Mouse (Mus musculus) liver, embryonic 12.5 days (tissue): Measurements from ENCODE around the gene Srprb. TPM values are rescaled to one million over a fixed set of nuclear protein-coding genes. Genes with fewer than 3 reads are reported as not detected.

ENCODE experiments used
- ATAC-seq: fragments of 200-750 bp; cut with Nextera tagmentation; 2 replicates; pipeline ENCODE4 v1.8.0; 2017; ENCODE audit warnings: moderate number of reproducible peaks, mild to moderate bottlenecking, moderate library complexity
- H3K27ac ChIP-seq: fragments of 300-500 bp; sonication (generic); 2 replicates; pipeline ENCODE4 v1.5.1; 2016; ENCODE audit warnings: mild to moderate bottlenecking
- H3K27me3 ChIP-seq: fragments of 300-500 bp; sonication (generic); replicated peaks from 2 replicates; pipeline ENCODE4 v1.6.1; 2016; ENCODE audit warnings: mild to moderate bottlenecking, moderate library complexity
- H3K36me3 ChIP-seq: fragments of 300-500 bp; sonication (generic); 2 replicates; pipeline ENCODE4 v1.6.1; 2016; ENCODE audit warnings: mild to moderate bottlenecking, moderate library complexity
- H3K4me1 ChIP-seq: fragments of 300-500 bp; sonication (generic); 2 replicates; pipeline ENCODE4 v1.6.1; 2016
- H3K4me2 ChIP-seq: fragments of 300-500 bp; sonication (generic); 2 replicates; pipeline ENCODE4 v1.6.1; 2016; ENCODE audit warnings: mild to moderate bottlenecking, moderate library complexity
- H3K4me3 ChIP-seq: fragments of 300-500 bp; sonication (generic); 2 replicates; pipeline ENCODE4 v1.5.1; 2016; ENCODE audit warnings: mild to moderate bottlenecking, moderate library complexity
- H3K9ac ChIP-seq: fragments of 300-500 bp; sonication (generic); 2 replicates; pipeline ENCODE4 v1.6.1; 2016; ENCODE audit warnings: mild to moderate bottlenecking, moderate library complexity
- H3K9me3 ChIP-seq: fragments of 300-500 bp; sonication (generic); replicated peaks from 2 replicates; pipeline ENCODE4 v1.6.1; 2016; ENCODE audit warnings: mild to moderate bottlenecking, moderate library complexity
- WGBS: fragments of 180-500 bp; shearing (Covaris S2); methylation state at CpG from one replicate; pipeline ENCODE4 v1.1.7; 2016; ENCODE audit not compliant: insufficient replicate concordance; 5-methylcytosine and 5-hydroxymethylcytosine counted together
- polyA plus RNA-seq: library from polyadenylated mRNA; unstranded; fragments of >200 nt; fragmentation: Nextera tagmentation; extraction: Ambion mirVana; gene quantifications from 2 replicates; pipeline ENCODE4 v1.2.1, GENCODE M21; 2016

Gene Srprb
- 30.3 and 31.5 TPM in 2 replicates for polyA plus RNA-seq

DNA sequence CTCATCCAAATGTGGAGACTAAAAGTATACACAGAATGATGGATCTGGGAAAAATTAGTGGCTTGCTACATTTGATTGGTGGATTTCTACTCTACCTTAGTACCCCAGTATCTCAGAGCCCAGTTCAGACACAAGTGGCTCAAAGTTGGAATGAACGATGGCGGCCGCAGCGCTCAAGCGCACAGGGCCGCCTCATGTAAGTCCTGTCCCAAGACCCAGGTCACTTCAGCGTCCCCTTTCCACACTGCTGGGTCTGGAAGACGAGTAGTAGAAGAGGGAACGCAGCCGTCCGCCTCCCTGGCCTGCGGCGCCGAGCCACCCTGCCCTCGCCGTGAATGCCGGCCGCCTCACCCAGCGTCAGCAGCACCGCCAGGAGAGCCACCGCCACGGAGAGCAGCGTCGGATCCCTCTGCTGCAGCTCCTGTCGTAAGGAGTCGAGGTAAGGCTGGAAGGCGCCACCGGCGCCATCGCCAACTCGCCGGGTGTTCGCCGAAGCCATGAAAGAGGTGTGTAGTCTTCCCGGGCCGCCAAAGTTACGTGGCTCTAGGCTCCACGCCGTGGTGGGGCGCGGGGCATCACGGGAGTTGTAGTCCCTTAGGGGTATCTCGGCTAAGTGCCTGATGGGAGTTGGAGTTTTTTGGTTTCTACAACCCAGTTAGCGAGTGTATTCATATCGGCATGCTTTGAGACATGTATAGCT, at the start of gene Srprb:
TSS of gene Srprb (minus strand) at position 577 of the 700 bp plus-strand sequence.
- H3K4me1 ChIP-seq, result peaks cover 28% of the 10 kb centered on the region
- no peaks in the 10 kb centered on the region for H3K9me3 ChIP-seq
- peak within 1 kb of the TSS; percentile 73 for H3K4me2 ChIP-seq
- no peaks in the 10 kb centered on the region for H3K27me3 ChIP-seq
- WGBS, result 0% methylated on average over 45 of the region's 45 CpGs
- H3K27ac ChIP-seq, result peak within 1 kb of the TSS; percentile 78
- peak within 1 kb of the TSS; percentile 96 for H3K4me3 ChIP-seq
- H3K9ac ChIP-seq, result peak within 1 kb of the TSS; percentile 93
- peak; percentile 97 for ATAC-seq
- H3K36me3 ChIP-seq, result peaks cover 31% of the 10 kb centered on the region

DNA sequence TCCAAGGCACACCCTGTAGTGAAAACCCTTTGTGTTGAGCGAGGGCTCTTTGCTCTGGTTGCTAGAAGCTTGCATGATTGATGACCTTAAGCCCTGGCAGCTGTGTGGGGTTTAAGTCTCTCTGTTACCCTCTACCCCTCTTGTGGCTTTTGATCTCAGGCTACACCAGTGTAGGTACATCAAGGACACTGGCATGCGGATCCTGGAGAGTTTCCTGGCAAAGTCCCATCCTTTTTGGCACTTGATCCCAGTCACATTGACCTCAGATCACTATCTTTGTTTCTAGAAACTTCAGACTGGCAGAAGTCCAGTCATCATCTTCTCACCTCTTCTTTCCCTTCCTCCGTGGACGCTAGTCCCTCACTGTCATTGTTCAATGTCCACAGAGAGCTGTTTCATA, 46.7 kb upstream of the Srprb start:
- Histone ChIP-seq H3K27ac (no peak overlapping the region), H3K4me2 (no peak overlapping the region), H3K27me3 (no peaks in the 10 kb centered on the region), H3K4me3 (no peak overlapping the region), H3K36me3 (peaks cover 28% of the 10 kb centered on the region), H3K9me3 (no peaks in the 10 kb centered on the region), H3K9ac (no peak overlapping the region), H3K4me1 (peaks cover 18% of the 10 kb centered on the region)
- no peak for ATAC-seq
- 65% methylated on average over 4 of the region's 4 CpGs for WGBS

DNA sequence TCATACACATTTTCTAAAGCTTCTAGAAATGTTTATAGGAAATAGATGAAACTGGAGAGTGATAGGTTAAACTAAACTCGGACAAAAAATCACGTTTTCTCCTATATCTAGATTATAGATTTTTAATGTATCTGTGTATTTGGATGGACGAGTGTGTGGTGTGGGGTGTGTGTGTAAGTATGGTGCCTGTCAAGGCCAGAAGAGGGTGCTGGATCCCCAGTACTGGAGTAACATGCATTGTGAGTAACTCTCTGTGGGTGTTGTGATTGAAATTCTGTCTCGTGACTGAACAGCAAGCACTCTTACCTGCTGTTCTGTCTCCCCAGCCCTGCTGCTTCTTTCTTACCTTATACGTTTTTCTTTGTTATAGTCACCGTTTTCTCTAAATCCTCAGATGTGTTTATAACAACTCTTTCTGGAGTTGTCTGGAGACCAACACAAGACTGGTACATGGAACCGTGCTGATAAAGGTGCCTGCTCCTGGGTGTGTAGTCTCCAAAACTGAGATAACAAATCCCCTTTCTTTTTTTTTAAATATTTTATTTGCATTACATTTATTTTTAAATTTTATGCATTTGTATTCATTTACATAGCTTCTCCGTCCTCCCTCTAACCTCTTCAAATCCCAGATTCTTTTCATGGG, 44.7 kb upstream of the Srprb start:
- peaks cover 16% of the 10 kb centered on the region for H3K36me3 ChIP-seq
- peak; percentile 80 for ATAC-seq
- no peaks in the 10 kb centered on the region for H3K27me3 ChIP-seq
- no peaks in the 10 kb centered on the region for H3K9me3 ChIP-seq
- no peak overlapping the region for H3K9ac ChIP-seq
- H3K27ac ChIP-seq, result no peak overlapping the region
- H3K4me3 ChIP-seq, result no peak overlapping the region
- WGBS, result 48% methylated on average over 8 of the region's 8 CpGs
- peaks cover 22% of the 10 kb centered on the region for H3K4me1 ChIP-seq
- H3K4me2 ChIP-seq, result peak overlapping the region; percentile 33

DNA sequence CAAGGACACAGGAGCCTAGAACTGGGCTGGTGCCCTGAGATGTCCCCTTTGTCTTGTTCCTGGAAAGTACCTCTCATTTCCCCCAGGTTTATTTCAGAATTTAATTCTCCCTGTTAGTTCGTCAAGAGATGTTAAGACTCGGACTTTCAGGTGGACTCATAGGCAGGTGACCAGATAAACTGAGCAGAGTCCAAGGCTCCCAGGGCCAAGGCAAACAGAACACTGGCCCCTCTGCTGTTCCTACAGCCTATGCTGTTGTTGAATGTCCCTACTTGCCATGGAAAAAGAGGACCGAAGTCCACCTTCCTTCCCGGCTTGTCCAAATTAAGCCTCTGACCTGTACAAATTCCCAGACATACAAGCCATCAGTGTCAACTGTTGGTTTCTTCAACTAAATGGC, 41.7 kb upstream of the Srprb start:
- ATAC-seq, result peak; percentile 58; the same call in 1 of the 2 replicates
- Histone ChIP-seq H3K27me3 (no peaks in the 10 kb centered on the region), H3K9me3 (no peaks in the 10 kb centered on the region), H3K4me1 (peaks cover 32% of the 10 kb centered on the region), H3K9ac (no peak overlapping the region), H3K27ac (no peak overlapping the region; the same call in 1 of the 2 replicates), H3K4me3 (no peak overlapping the region), H3K4me2 (no peak overlapping the region), H3K36me3 (no peaks in the 10 kb centered on the region)
- 64% methylated on average over 4 of the region's 4 CpGs for WGBS

DNA sequence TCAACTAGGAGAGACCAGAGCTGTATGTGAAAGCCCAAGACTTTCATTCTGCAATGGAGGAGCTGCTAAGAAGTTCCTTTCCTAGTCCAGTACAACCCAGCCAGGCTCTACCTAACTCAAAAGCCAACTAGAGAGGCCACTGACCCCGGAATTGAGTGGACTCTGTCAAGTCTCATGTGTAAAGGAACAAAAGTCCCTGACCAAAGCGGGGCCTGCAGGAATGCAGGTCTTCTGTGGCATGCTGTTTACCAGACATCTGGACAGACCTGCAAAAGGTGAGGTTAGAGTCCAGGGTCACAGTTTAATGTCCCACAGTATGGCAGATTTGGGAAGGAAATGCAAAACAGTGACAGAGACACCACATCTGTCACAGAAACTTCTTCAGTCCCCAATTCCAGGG, 39.3 kb upstream of the Srprb start:
- Histone ChIP-seq H3K27me3 (no peaks in the 10 kb centered on the region), H3K4me1 (peaks cover 17% of the 10 kb centered on the region; the same call in 1 of the 2 replicates), H3K9me3 (no peaks in the 10 kb centered on the region), H3K4me3 (no peak overlapping the region), H3K36me3 (no peaks in the 10 kb centered on the region), H3K27ac (peak overlapping the region; percentile 54), H3K4me2 (no peak overlapping the region), H3K9ac (no peak overlapping the region)
- ATAC-seq, result no peak; the same call in 1 of the 2 replicates
- 56% methylated on average over 2 of the region's 2 CpGs for WGBS

DNA sequence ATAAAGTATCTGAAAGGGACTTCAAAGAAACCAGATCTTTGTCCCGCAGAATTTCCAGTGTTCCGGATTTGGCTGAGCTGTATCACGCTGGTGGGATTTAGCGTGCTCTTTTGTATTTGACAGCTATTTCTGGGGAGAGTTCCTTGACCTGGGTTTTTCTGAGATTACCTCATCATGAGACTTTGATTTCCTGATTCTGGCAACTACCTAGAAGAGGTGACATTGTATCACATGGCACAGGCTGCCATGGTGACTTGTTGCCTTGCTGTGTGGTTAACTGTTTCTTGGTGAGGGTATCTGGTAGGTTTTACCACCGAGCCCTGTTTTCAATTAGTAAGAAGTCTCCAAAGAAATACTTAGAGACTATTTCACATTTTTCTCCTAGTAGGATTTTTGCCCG, 37.5 kb upstream of the Srprb start:
- Histone ChIP-seq H3K9me3 (no peaks in the 10 kb centered on the region), H3K27ac (no peak overlapping the region), H3K36me3 (no peaks in the 10 kb centered on the region), H3K4me3 (no peak overlapping the region), H3K4me2 (no peak overlapping the region), H3K27me3 (no peaks in the 10 kb centered on the region), H3K9ac (no peak overlapping the region), H3K4me1 (peaks cover 14% of the 10 kb centered on the region; the same call in 1 of the 2 replicates)
- no peak for ATAC-seq
- WGBS, result 80% methylated on average over 6 of the region's 6 CpGs

DNA sequence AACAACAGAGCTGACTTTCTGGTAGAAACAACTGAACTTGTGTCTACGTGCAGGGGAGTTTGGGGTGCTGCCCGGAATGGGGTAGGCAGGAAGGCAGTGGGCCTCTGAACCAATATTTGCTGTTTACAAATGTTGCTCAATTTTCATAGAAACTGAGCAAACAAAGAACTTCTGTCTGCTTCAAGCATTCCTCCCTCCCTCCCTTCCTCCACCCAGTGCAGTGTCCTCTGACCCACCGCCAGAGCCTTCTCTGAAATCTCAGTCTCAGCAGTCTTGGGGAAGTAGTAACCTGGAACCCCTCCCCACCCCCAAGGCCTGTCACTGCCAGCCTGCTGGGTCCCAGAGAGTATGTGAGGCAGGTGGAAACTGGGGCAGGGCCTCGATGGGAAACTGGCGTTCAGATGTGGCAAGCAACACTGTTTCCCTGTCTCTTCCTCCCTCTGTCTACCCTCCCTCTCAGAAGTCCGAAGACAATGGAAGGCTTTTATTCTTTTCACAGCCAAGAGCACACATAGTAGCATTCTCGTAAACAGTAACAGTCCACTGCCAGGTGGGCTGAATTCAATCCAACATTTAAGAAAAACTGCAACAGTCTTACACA, 32.7 kb upstream of the Srprb start:
- Histone ChIP-seq H3K4me3 (no peak overlapping the region), H3K4me1 (peaks cover 25% of the 10 kb centered on the region), H3K4me2 (no peak overlapping the region), H3K27me3 (peaks cover 6% of the 10 kb centered on the region; the same call in 1 of the 2 replicates), H3K9me3 (no peaks in the 10 kb centered on the region), H3K36me3 (no peaks in the 10 kb centered on the region), H3K27ac (peak overlapping the region; percentile 67), H3K9ac (no peak overlapping the region)
- WGBS, result 47% methylated on average over 7 of the region's 7 CpGs
- ATAC-seq, result peak; percentile 42

DNA sequence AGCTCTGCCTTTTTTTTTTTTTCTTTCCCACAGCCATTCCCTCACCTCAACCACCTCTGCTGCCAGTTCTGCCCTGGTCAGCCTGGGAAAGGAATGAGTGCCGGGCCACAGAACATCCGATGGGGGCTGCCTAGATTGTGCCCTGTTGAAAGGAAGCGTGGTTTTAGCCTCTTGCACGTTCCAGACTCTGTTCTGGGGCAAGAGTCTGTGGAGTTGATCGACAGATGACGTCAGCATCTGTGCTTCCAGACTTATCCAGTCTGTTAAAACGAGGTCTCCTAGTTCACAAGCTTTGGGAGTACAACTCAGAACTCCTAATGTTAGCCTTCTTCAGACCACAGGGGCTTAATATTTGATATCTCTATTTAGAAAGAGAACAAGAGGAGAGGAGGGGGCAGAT, 32.1 kb upstream of the Srprb start:
- Histone ChIP-seq H3K36me3 (no peaks in the 10 kb centered on the region), H3K9me3 (no peaks in the 10 kb centered on the region), H3K4me2 (no peak overlapping the region), H3K4me1 (peaks cover 25% of the 10 kb centered on the region), H3K4me3 (no peak overlapping the region), H3K27ac (peak overlapping the region; percentile 67), H3K9ac (no peak overlapping the region), H3K27me3 (peaks cover 10% of the 10 kb centered on the region; the same call in 1 of the 2 replicates)
- 28% methylated on average over 7 of the region's 7 CpGs for WGBS
- ATAC-seq, result no peak

DNA sequence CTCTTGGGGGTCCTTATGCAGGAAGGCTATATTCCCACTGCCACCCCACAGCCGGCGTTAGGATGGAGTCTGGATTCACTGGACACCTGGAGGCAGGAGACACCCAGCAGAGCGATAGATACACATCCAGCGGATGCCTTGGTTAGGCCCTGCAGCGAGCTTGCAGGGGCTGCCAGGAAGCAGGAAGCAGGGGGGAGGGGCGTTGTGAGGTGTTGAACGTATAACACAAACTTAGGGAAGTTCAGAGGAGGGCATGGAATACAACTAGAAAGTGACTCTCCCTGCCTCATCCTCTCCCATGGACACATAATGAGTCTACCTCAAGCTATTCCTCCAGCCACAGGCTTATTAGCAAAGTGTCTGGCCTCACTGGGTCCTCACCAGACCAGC, 31.1 kb upstream of the Srprb start:
- Histone ChIP-seq H3K27me3 (peaks cover 10% of the 10 kb centered on the region; the same call in 1 of the 2 replicates), H3K27ac (no peak overlapping the region), H3K4me3 (no peak overlapping the region), H3K36me3 (no peaks in the 10 kb centered on the region), H3K4me2 (no peak overlapping the region), H3K9ac (no peak overlapping the region), H3K4me1 (peaks cover 25% of the 10 kb centered on the region), H3K9me3 (no peaks in the 10 kb centered on the region)
- WGBS, result 29% methylated on average over 7 of the region's 7 CpGs
- ATAC-seq, result no peak

DNA sequence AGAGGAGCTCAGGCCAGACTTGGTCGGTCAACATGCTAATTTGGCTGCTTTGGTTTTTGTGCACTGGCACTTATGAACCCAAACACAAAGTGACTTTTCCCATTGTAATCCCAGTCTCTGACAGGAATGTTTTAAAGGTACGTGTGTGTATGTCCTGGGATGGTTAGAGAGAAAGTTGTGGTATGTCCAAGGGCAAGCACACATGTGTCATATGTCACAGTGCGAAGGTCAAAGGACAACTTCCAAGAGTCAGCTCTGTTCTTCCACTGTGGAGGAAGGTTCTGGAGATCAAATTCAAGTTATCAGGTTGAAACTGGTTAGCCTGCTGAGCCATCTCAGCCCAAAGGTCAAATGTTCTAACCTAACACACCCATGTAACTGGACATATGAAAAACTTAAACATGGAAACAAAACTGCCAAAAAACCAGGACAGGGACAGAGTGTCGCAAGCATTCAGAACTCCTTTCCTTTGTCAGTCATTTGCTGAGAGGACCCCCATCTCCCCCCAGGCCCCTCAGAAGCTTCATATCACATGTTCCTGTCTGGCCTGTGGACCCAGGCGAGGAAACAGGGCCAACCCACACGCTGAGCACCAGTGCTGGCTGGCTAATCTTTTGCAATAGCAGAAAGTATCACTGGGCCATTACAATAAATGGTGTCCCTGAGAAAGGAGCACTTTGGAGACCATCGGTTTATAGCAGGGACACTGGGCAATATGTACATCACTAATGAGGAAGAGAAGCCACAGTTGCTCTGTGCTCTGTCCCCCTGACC, 30.5 kb upstream of the Srprb start:
- 69% methylated on average over 7 of the region's 7 CpGs for WGBS
- no peak for ATAC-seq

DNA sequence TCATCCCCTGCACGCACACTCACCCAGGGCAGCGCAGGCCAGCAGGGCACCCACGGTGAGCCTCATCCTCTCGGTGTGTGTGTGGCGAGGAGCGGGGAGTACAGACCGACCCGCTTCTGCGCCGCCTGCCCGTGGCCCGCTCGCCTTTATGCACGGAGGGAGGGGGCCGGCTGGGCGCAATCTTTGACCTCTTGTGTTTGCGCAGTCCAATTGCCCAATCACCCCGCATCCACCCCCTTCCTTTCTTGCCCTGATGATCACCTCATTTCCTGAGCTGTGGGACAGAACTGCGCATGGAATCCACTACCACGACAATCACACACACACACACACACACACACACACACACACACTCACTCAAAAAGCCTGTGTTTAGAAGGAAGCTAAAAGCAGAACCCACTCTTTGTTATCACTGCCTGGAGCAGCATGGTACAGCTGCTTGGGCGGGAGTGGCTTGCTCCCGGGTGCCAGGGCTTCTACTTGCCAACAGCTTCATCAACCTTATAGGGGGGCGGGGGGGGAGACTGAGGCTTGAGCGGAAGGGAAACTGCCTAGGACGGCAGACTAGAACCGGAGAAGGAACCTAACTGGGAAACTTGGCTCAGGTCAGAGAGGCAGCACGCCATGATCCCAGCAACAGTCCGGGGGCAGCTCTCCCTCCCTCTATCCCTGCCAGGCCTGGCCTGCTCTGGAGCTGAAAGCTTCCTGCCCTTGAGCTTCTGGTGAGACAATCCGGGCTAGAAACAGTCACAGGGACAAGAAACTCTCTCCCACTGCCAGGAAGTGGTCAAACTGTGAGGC, 28.4 kb upstream of the Srprb start, which contains the start of the genes Gm20425 and Trf:
TSS of gene Gm20425 (minus strand) at position 157 of the 801 bp plus-strand sequence.
TSS of gene Trf (minus strand) at position 294 of the 801 bp plus-strand sequence.
- ATAC-seq, result peak; percentile 65
- H3K4me3 ChIP-seq, result peak within 1 kb of the TSS; percentile 40
- H3K27me3 ChIP-seq, result peaks cover 10% of the 10 kb centered on the region; the same call in 1 of the 2 replicates
- H3K27ac ChIP-seq, result peak within 1 kb of the TSS; percentile 64
- WGBS, result 12% methylated on average over 24 of the region's 29 CpGs
- peak within 1 kb of the TSS; percentile 44 for H3K9ac ChIP-seq
- H3K36me3 ChIP-seq, result peaks cover 13% of the 10 kb centered on the region; the same call in 1 of the 2 replicates
- peak within 1 kb of the TSS; percentile 40 for H3K4me2 ChIP-seq
- H3K4me1 ChIP-seq, result peaks cover 25% of the 10 kb centered on the region
- no peaks in the 10 kb centered on the region for H3K9me3 ChIP-seq

More for the DNA sequence above, 30.5 kb upstream of the Srprb start:
- H3K9me3 ChIP-seq, result no peaks in the 10 kb centered on the region
- peaks cover 25% of the 10 kb centered on the region for H3K4me1 ChIP-seq
- H3K9ac ChIP-seq, result no peak overlapping the region
- no peak overlapping the region for H3K4me3 ChIP-seq
- no peak overlapping the region for H3K4me2 ChIP-seq
- H3K27ac ChIP-seq, result no peak overlapping the region
- H3K36me3 ChIP-seq, result no peaks in the 10 kb centered on the region
- peaks cover 10% of the 10 kb centered on the region; the same call in 1 of the 2 replicates for H3K27me3 ChIP-seq
